Mouse (Mus musculus) intestine, embryonic 15.5 days (tissue): ENCODE measurements around the gene Olfr642. TPM values are rescaled to one million over a fixed set of nuclear protein-coding genes. Genes with fewer than 3 reads are reported as not detected.

Experiments used
- ATAC-seq: fragments of 200-750 bp; cut with Nextera tagmentation; 2 replicates; pipeline ENCODE4 v1.8.0; 2017; ENCODE audit warnings: moderate TSS enrichment, moderate library complexity
- H3K27ac ChIP-seq: fragments of 300-500 bp; sonication (generic); 2 replicates; pipeline ENCODE4 v1.5.1; 2015; ENCODE audit warnings: mild to moderate bottlenecking, inconsistent platforms
- H3K27me3 ChIP-seq: fragments of 300-500 bp; sonication (generic); replicated peaks from 2 replicates; pipeline ENCODE4 v1.6.1; 2015; ENCODE audit warnings: inconsistent platforms
- H3K36me3 ChIP-seq: fragments of 300-500 bp; sonication (generic); 2 replicates; pipeline ENCODE4 v1.6.1; 2015; ENCODE audit warnings: inconsistent platforms
- H3K4me1 ChIP-seq: fragments of 300-500 bp; sonication (generic); replicated peaks from 2 replicates; pipeline ENCODE4 v1.6.1; 2015; ENCODE audit warnings: inconsistent platforms
- H3K4me2 ChIP-seq: fragments of 300-500 bp; sonication (generic); replicated peaks from 2 replicates; pipeline ENCODE4 v1.6.1; 2015; ENCODE audit warnings: mild to moderate bottlenecking, inconsistent platforms
- H3K4me3 ChIP-seq: fragments of 300-500 bp; sonication (generic); replicated peaks from 2 replicates; pipeline ENCODE4 v1.5.1; 2015; ENCODE audit warnings: inconsistent platforms
- H3K9ac ChIP-seq: fragments of 300-500 bp; sonication (generic); 2 replicates; pipeline ENCODE4 v1.6.1; 2015; ENCODE audit warnings: inconsistent platforms
- H3K9me3 ChIP-seq: fragments of 300-500 bp; sonication (generic); 2 replicates; pipeline ENCODE4 v1.6.1; 2016; ENCODE audit warnings: inconsistent platforms
- WGBS: fragments of 180-500 bp; shearing (Covaris S2); methylation state at CpG from one replicate; pipeline ENCODE4 v1.1.7; 2015; 5-methylcytosine and 5-hydroxymethylcytosine counted together
- polyA plus RNA-seq: library from polyadenylated mRNA; unstranded; fragments of >200 nt; fragmentation: Nextera tagmentation; extraction: Ambion mirVana; gene quantifications from 2 replicates; pipeline ENCODE4 v1.2.1, GENCODE M21; 2015

Olfr642 gene
- not detected in 2 replicates for polyA plus RNA-seq

GRCm38 (mm10) chr7:104052566-104052965 is at the start of gene Olfr642:
TSS of gene Olfr642 (minus strand) at chr7:104052666.
- WGBS: 71% methylated on average over 1 of the region's 1 CpGs
- no peaks in the 10 kb centered on the region for H3K4me1 ChIP-seq
- H3K27ac ChIP-seq: no peak within 1 kb of the TSS
- no peak within 1 kb of the TSS for H3K4me3 ChIP-seq
- ATAC-seq: no peak
- no peaks in the 10 kb centered on the region for H3K9me3 ChIP-seq
- H3K9ac ChIP-seq: no peak within 1 kb of the TSS
- H3K36me3 ChIP-seq: no peaks in the 10 kb centered on the region
- H3K4me2 ChIP-seq: no peak within 1 kb of the TSS
- no peaks in the 10 kb centered on the region for H3K27me3 ChIP-seq

GRCm38 (mm10) chr7:104085365-104085764 is 32.9 kb upstream of the Olfr642 start, which contains the start of gene Olfr645:
TSS of gene Olfr645 (minus strand) at chr7:104085465.
- H3K27ac ChIP-seq: no peak within 1 kb of the TSS
- H3K4me3 ChIP-seq: no peak within 1 kb of the TSS
- no peak within 1 kb of the TSS for H3K9ac ChIP-seq
- no peaks in the 10 kb centered on the region for H3K9me3 ChIP-seq
- ATAC-seq: no peak
- no peaks in the 10 kb centered on the region for H3K27me3 ChIP-seq
- 81% methylated on average over 1 of the region's 1 CpGs for WGBS
- no peaks in the 10 kb centered on the region for H3K4me1 ChIP-seq
- H3K4me2 ChIP-seq: no peak within 1 kb of the TSS
- no peaks in the 10 kb centered on the region for H3K36me3 ChIP-seq

GRCm38 (mm10) chr7:104071769-104072168 is 19.3 kb upstream of the Olfr642 start, which contains the start of gene Olfr644:
TSS of gene Olfr644 (minus strand) at chr7:104071869.
- Histone ChIP-seq H3K9me3 (no peaks in the 10 kb centered on the region), H3K9ac (no peak within 1 kb of the TSS), H3K4me1 (no peaks in the 10 kb centered on the region), H3K36me3 (no peaks in the 10 kb centered on the region), H3K27ac (no peak within 1 kb of the TSS), H3K27me3 (no peaks in the 10 kb centered on the region), H3K4me2 (no peak within 1 kb of the TSS), H3K4me3 (no peak within 1 kb of the TSS)
- ATAC-seq: no peak
- 66% methylated on average over 2 of the region's 2 CpGs for WGBS

GRCm38 (mm10) chr7:104061345-104061744 is 8.9 kb upstream of the Olfr642 start, which contains the start of gene 4930516K23Rik:
TSS of gene 4930516K23Rik (minus strand) at chr7:104061445.
- 44% methylated on average over 2 of the region's 2 CpGs for WGBS

GRCm38 (mm10) chr7:104059215-104059614 is 6.7 kb upstream of the Olfr642 start:
- H3K4me2 ChIP-seq: no peak overlapping the region
- no peak overlapping the region for H3K9ac ChIP-seq
- H3K4me3 ChIP-seq: no peak overlapping the region
- no peaks in the 10 kb centered on the region for H3K4me1 ChIP-seq
- no peaks in the 10 kb centered on the region for H3K9me3 ChIP-seq
- ATAC-seq: no peak
- H3K27ac ChIP-seq: no peak overlapping the region
- 96% methylated on average over 1 of the region's 1 CpGs for whole genome bisulfite sequencing
- no peaks in the 10 kb centered on the region for H3K27me3 ChIP-seq
- H3K36me3 ChIP-seq: no peaks in the 10 kb centered on the region

More at GRCm38 (mm10) chr7:104061345-104061744, 8.9 kb upstream of the Olfr642 start, which contains the start of gene 4930516K23Rik:
- Histone ChIP-seq H3K9ac (no peak within 1 kb of the TSS), H3K4me1 (no peaks in the 10 kb centered on the region), H3K4me2 (no peak within 1 kb of the TSS), H3K27me3 (no peaks in the 10 kb centered on the region), H3K36me3 (no peaks in the 10 kb centered on the region), H3K27ac (no peak within 1 kb of the TSS), H3K9me3 (no peaks in the 10 kb centered on the region), H3K4me3 (no peak within 1 kb of the TSS)
- ATAC-seq: no peak

GRCm38 (mm10) chr7:104050745-104051144 is 1.7 kb downstream of the Olfr642 start:
- ATAC-seq: no peak
- Histone ChIP-seq H3K4me2 (no peak overlapping the region), H3K27me3 (no peaks in the 10 kb centered on the region), H3K9me3 (no peaks in the 10 kb centered on the region), H3K36me3 (no peaks in the 10 kb centered on the region), H3K9ac (no peak overlapping the region), H3K4me1 (no peaks in the 10 kb centered on the region), H3K4me3 (no peak overlapping the region), H3K27ac (no peak overlapping the region)
- 90% methylated on average over 4 of the region's 4 CpGs for WGBS

GRCm38 (mm10) chr7:104035145-104035544 is 17.3 kb downstream of the Olfr642 start, which contains the start of gene Olfr641:
TSS of gene Olfr641 (plus strand) at chr7:104035445.
- Histone ChIP-seq H3K27ac (no peak within 1 kb of the TSS), H3K36me3 (no peaks in the 10 kb centered on the region), H3K4me1 (no peaks in the 10 kb centered on the region), H3K4me3 (no peak within 1 kb of the TSS), H3K9me3 (no peaks in the 10 kb centered on the region), H3K9ac (no peak within 1 kb of the TSS), H3K4me2 (no peak within 1 kb of the TSS), H3K27me3 (no peaks in the 10 kb centered on the region)
- WGBS: 74% methylated on average over 1 of the region's 1 CpGs
- no peak for ATAC-seq

GRCm38 (mm10) chr7:104026978-104027377 is 25.5 kb downstream of the Olfr642 start:
- ATAC-seq: no peak
- no peaks in the 10 kb centered on the region for H3K9me3 ChIP-seq
- H3K27ac ChIP-seq: no peak overlapping the region
- 71% methylated on average over 3 of the region's 3 CpGs for WGBS
- H3K27me3 ChIP-seq: no peaks in the 10 kb centered on the region
- H3K4me3 ChIP-seq: no peak overlapping the region
- no peak overlapping the region for H3K9ac ChIP-seq
- H3K36me3 ChIP-seq: no peaks in the 10 kb centered on the region
- no peak overlapping the region for H3K4me2 ChIP-seq
- H3K4me1 ChIP-seq: no peaks in the 10 kb centered on the region

GRCm38 (mm10) chr7:104025473-104025872 is 27.0 kb downstream of the Olfr642 start, which contains the start of gene Olfr640:
TSS of gene Olfr640 (minus strand) at chr7:104025573.
- Histone ChIP-seq H3K9me3 (no peaks in the 10 kb centered on the region), H3K4me1 (no peaks in the 10 kb centered on the region), H3K27me3 (no peaks in the 10 kb centered on the region), H3K4me2 (no peak within 1 kb of the TSS), H3K9ac (no peak within 1 kb of the TSS), H3K4me3 (no peak within 1 kb of the TSS), H3K36me3 (no peaks in the 10 kb centered on the region), H3K27ac (no peak within 1 kb of the TSS)
- WGBS: 81% methylated on average over 6 of the region's 6 CpGs
- ATAC-seq: no peak

GRCm38 (mm10) chr7:104021651-104022050 is 30.8 kb downstream of the Olfr642 start:
- no peak for ATAC-seq
- Histone ChIP-seq H3K36me3 (no peaks in the 10 kb centered on the region), H3K4me2 (no peak overlapping the region), H3K4me3 (no peak overlapping the region), H3K4me1 (no peaks in the 10 kb centered on the region), H3K27ac (no peak overlapping the region), H3K9ac (no peak overlapping the region), H3K27me3 (no peaks in the 10 kb centered on the region), H3K9me3 (no peaks in the 10 kb centered on the region)
- 90% methylated on average over 6 of the region's 6 CpGs for WGBS

GRCm38 (mm10) chr7:104018953-104019352 is 33.5 kb downstream of the Olfr642 start:
- WGBS: 89% methylated on average over 1 of the region's 1 CpGs
- no peaks in the 10 kb centered on the region for H3K27me3 ChIP-seq
- no peak overlapping the region for H3K4me2 ChIP-seq
- no peak overlapping the region for H3K4me3 ChIP-seq
- ATAC-seq: no peak
- H3K9ac ChIP-seq: no peak overlapping the region
- H3K9me3 ChIP-seq: no peaks in the 10 kb centered on the region
- no peaks in the 10 kb centered on the region for H3K36me3 ChIP-seq
- H3K4me1 ChIP-seq: no peaks in the 10 kb centered on the region
- no peak overlapping the region for H3K27ac ChIP-seq

- Histone ChIP-seq H3K27me3 (no peaks in the 10 kb centered on the region), H3K4me2 (no peak within 1 kb of the TSS), H3K36me3 (no peaks in the 10 kb centered on the region), H3K27ac (no peak within 1 kb of the TSS), H3K4me3 (no peak within 1 kb of the TSS), H3K4me1 (no peaks in the 10 kb centered on the region), H3K9ac (no peak within 1 kb of the TSS), H3K9me3 (no peaks in the 10 kb centered on the region)
- ATAC-seq: no peak
Measured at GRCm38 (mm10) chr7:104017203-104017602, 35.3 kb downstream of the Olfr642 start, which contains the start of gene Olfr639. TSS of gene Olfr639 (minus strand) at chr7:104017303.

- no peaks in the 10 kb centered on the region for H3K4me1 ChIP-seq
- no peaks in the 10 kb centered on the region for H3K36me3 ChIP-seq
- no peak overlapping the region for H3K4me2 ChIP-seq
- H3K27me3 ChIP-seq: no peaks in the 10 kb centered on the region
- no peak overlapping the region for H3K9ac ChIP-seq
- H3K27ac ChIP-seq: no peak overlapping the region
- no peaks in the 10 kb centered on the region for H3K9me3 ChIP-seq
- H3K4me3 ChIP-seq: no peak overlapping the region
- no peak for ATAC-seq
Measured at GRCm38 (mm10) chr7:103999124-103999523, 53.3 kb downstream of the Olfr642 start.
